Mouse (Mus musculus) activated CD4-positive, CD25-positive, alpha-beta regulatory T cell, adult 4 months (primary cell): ENCODE measurements around the gene Gm20737. TPM values are rescaled to one million over a fixed set of nuclear protein-coding genes. Genes with fewer than 3 reads are reported as not detected.
"Not testable (repeated sequence)": the region's sequence is repeated elsewhere in the genome, so short reads cannot be mapped to it uniquely, and the experiment has no call there.

Experiments used
- ATAC-seq: one replicate; pipeline ENCODE4 v1.8.0; 2017
- polyA plus RNA-seq, 2 experiments: library from polyadenylated mRNA; unstranded; fragments of 100-300 nt; shearing (Covaris generic); gene quantifications; one replicate each; pipeline ENCODE4 v1.2.1; 2017

Gene Gm20737
- not detected for polyA plus RNA-seq

- not testable (repeated sequence) for ATAC-seq
Measured at GRCm38 (mm10) chrY:10535942-10536341, at the start of gene Gm20737. TSS of gene Gm20737 (minus strand) at chrY:10536042.

- ATAC-seq = not testable (repeated sequence)
Measured at GRCm38 (mm10) chrY:10553153-10553552, 17.3 kb upstream of the Gm20737 start, which contains the start of gene Gm21775. TSS of gene Gm21775 (plus strand) at chrY:10553453.

Other genes with a start within 250 kb of the Gm20737 start
- not detected for gene Gm20834, start 211.5 kb downstream of the Gm20737 start, polyA plus RNA-seq
- not detected for gene Gm28510, start 123.3 kb downstream of the Gm20737 start, polyA plus RNA-seq
- not detected for gene Gm21775, start 17.4 kb upstream of the Gm20737 start, polyA plus RNA-seq
- gene Gm21900, start 80.3 kb upstream of the Gm20737 start, polyA plus RNA-seq = not detected
- gene Gm20777, start 216.4 kb upstream of the Gm20737 start, polyA plus RNA-seq = not detected